Mouse (Mus musculus): ENCODE results near the gene Ccnd2.

The Ccnd2 gene

GRCm38 (mm10) chr6:127148526-127149302 is 3.3 kb downstream of the Ccnd2 start:
- DNase-seq (ENCODE audit: low spot score): no peak

GRCm38 (mm10) chr6:127147665-127148064 is 4.3 kb downstream of the Ccnd2 start:
- peak; percentile 79 for DNase-seq (ENCODE audit: low spot score)

DNA sequence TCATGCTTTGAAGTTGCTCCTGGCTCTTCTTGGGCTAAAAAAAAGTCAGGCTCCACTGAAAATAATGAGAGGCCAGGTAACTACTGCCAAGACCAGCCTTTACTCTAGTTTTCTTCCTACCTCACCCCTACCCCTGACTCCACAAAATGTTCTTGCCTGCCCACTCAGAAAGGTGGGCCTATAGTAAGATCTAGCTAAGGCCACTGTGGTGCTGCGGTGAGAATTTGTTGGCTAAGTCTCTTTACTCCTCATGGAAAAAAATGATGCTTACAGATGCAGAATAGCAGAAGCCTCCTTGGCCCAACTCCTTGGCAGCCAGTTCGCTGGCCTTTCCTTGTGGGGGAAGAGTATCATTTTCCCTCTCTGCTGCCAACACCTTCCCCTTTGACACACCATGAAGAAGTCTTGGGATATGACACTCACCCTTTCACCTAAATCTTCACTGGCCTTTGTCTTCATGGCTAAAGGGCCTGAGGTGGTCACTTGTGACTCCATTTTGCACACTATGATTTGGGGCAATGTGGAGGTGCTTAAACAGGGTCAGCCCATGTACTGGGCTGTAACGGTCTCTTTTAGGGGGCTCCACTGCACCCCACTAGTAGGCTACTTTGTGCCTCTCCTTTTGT is 5.6 kb downstream of the Ccnd2 start:
- no peak for DNase-seq (ENCODE audit: low spot score)

- no peak for DNase-seq (ENCODE audit: low spot score)
These were observed 6.4 kb downstream of the Ccnd2 start for GRCm38 (mm10) chr6:127145464-127146190.

DNA sequence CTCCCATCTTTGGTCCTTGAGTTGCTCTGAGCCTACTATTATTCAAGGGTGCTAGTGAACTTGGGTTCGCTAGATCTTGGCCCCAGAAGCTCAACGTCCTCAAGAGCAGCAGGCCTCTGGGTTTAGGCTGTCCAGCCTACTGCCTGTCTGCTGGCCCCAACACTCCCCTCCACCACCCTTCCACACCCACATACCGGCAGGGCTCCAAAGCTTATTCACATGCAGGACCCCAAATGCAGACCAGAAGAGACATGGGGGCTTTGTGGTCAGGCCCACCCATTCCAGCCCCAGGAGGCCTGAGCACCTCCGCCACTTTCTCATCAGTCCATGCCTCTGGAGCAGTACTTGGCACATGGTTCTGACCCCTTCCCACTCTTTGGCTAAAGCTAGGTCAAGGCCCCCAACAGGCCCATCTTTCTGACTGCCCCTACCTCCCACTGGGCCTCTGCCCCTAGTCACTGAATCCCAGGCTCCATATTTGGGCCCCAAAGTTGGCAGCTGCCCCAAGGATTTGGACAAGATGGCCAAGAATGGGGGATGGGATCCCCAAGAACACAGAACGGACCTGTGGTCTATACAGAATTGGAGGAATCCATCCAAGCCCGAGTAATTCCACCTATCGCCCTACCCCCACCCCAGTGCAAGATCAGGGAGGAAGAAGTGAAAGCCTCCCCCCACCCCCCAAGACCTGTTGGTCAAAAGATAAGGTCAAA is 8.3 kb downstream of the Ccnd2 start:
- no peak for DNase-seq (ENCODE audit: low spot score)

GRCm38 (mm10) chr6:127143124-127143520 is 8.9 kb downstream of the Ccnd2 start:
- no peak for DNase-seq (ENCODE audit: low spot score)

- DNase-seq (ENCODE audit: low spot score): no peak
These were observed 9.6 kb downstream of the Ccnd2 start for GRCm38 (mm10) chr6:127142154-127143123.

DNA sequence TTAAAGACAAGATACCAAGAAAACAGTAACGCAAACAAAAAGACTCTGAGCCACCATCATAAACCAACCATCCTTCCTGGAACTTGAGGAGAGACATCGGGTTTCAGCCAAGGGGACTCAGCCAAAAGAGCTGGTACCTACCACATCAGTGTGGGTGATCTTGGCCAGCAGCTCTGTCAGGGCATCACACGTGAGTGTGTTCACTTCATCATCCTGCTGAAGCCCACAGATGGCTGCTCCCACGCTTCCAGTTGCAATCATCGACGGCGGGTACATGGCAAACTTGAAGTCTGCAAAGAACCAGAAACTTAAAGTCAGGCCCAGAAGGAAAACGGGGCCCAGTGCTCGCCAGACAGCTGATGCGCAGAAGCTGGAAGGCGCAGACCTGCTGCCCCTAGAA is 13.0 kb downstream of the Ccnd2 start:
- no peak for DNase-seq (ENCODE audit: low spot score)

GRCm38 (mm10) chr6:127133433-127134245 is 18.4 kb downstream of the Ccnd2 start:
- DNase-seq (ENCODE audit: low spot score): no peak

- no peak for DNase-seq (ENCODE audit: low spot score)
These were observed 19.3 kb downstream of the Ccnd2 start for GRCm38 (mm10) chr6:127132719-127133118.

- no peak for DNase-seq (ENCODE audit: low spot score)
These were observed 20.0 kb downstream of the Ccnd2 start for GRCm38 (mm10) chr6:127131946-127132345.

GRCm38 (mm10) chr6:127130377-127130776 is 21.6 kb downstream of the Ccnd2 start:
- DNase-seq (ENCODE audit: low spot score): no peak

DNA sequence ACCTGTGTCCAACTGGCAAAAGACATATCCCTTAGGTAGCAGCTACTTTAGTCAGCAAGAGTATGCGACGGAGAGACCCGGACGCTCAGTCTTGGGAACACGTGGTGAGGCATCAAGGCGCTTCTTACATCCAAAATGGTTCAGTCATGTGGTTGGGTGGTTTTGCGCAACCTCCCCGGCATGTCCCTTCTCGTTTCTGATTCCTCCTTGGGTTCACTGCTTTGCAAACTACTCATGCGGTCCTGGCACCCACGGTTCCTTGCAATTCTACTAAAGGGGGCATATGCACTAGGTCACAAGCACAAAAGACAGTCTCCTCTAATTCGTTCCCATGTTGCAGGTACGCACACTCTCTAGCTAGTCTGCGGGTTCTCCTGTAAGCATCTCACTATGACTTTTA is 22.3 kb downstream of the Ccnd2 start:
- DNase-seq (ENCODE audit: low spot score): no peak

GRCm38 (mm10) chr6:127123506-127123905 is 28.5 kb downstream of the Ccnd2 start:
- DNase-seq (ENCODE audit: low spot score): no peak

- no peak for DNase-seq (ENCODE audit: low spot score)
These were observed 29.0 kb downstream of the Ccnd2 start for GRCm38 (mm10) chr6:127122996-127123395.

- no peak for DNase-seq (ENCODE audit: low spot score)
These were observed 29.7 kb downstream of the Ccnd2 start for GRCm38 (mm10) chr6:127122221-127122806.

DNA sequence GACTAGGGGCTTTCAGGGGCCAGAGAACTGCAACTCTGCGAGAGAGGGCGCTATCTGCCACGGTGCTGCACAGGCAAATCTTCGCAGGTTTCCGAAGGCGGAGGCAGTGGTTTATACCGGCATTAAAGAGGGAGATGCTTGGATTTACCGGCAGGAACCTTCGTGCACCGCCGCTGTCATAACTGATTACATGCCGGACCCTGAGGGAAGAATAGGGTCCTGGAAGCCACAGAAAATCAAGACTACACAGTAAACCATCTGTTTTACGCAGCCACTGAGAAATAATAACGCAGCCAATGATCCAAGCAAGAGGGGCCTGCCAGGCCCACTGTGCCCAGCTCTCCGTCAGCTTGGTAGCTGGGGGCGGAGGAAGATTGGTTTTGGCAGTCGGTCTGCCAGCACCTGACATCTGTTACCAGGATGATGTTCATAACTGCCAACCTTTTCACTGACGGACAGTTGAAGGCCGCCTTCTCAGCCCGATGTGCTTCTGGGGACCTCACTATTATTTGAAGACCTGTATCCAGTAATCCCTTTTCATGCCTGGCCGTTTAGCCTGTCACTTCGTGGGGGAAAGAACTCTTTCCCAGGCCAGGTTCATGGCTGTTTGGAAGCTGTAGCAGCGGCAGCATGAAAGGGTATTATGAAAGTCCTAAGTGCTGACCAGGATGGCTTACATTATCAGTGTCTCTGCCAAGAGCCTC is 37.1 kb downstream of the Ccnd2 start:
- no peak for DNase-seq (ENCODE audit: low spot score)

DNA sequence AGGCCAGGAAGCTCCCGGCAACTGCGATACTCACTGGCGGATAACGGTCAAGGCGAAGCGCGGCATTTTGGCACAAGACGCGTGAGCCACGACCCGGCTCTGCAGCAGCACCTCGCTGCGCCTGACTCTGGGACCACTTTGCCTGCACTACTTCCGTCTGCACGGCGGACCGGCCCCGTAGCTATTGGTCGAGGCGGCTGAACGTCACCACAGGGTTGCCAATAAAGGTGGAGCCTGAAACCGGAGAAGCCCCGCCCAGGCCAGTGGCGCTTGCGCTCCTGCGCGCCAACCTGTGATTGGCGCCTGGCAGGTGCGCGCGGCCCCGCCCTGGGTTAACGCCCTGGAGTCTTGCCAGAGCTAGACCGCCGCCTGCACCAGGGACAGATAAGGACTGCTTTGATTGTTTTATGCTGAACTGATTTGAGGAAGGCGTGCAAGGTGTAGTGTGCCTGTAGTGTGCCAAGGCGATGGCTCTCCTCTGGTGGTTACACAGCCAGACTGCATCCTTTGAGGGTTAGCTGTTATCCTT is 42.5 kb downstream of the Ccnd2 start, which contains the start of gene Tigar:
TSS of gene Tigar (minus strand) at position 156 of the 529 bp plus-strand sequence.
- DNase-seq (ENCODE audit: low spot score): peak; percentile 91
